Mouse (Mus musculus) kidney, embryonic 14.5 days (tissue): ENCODE measurements around the gene Usp37. TPM values are rescaled to one million over a fixed set of nuclear protein-coding genes. Genes with fewer than 3 reads are reported as not detected.
"Not testable (repeated sequence)": the region's sequence is repeated elsewhere in the genome, so short reads cannot be mapped to it uniquely, and the experiment has no call there.

Experiments
- ATAC-seq: fragments of 200-750 bp; cut with Nextera tagmentation; 2 replicates; pipeline ENCODE4 v1.8.0; 2017; ENCODE audit warnings: moderate number of reproducible peaks, mild to moderate bottlenecking, moderate TSS enrichment, moderate library complexity; ENCODE audit not compliant: low FRiP score, low TSS enrichment
- H3K27ac ChIP-seq: fragments of 300-500 bp; sonication (generic); 2 replicates; pipeline ENCODE4 v1.5.1; 2014; ENCODE audit warnings: low read depth, mild to moderate bottlenecking, low read length, moderate library complexity, mixed read lengths
- H3K27me3 ChIP-seq: fragments of 300-500 bp; sonication (generic); 2 replicates; pipeline ENCODE4 v1.6.1; 2014; ENCODE audit warnings: mild to moderate bottlenecking, low read length; ENCODE audit not compliant: control insufficient read depth, insufficient read depth
- H3K36me3 ChIP-seq: fragments of 300-500 bp; sonication (generic); 2 replicates; pipeline ENCODE4 v1.6.1; 2014; ENCODE audit warnings: low read length, mixed read lengths; ENCODE audit not compliant: control insufficient read depth, insufficient read depth
- H3K4me1 ChIP-seq: fragments of 300-500 bp; sonication (generic); 2 replicates; pipeline ENCODE4 v1.6.1; 2014; ENCODE audit warnings: low read length, mixed read lengths; ENCODE audit not compliant: control insufficient read depth, insufficient read depth
- H3K4me2 ChIP-seq: fragments of 300-500 bp; sonication (generic); replicated peaks from 2 replicates; pipeline ENCODE4 v1.6.1; 2014; ENCODE audit warnings: low read depth, mild to moderate bottlenecking, low read length
- H3K4me3 ChIP-seq: fragments of 300-500 bp; sonication (generic); 2 replicates; pipeline ENCODE4 v1.5.1; 2014; ENCODE audit warnings: mild to moderate bottlenecking, low read length
- H3K9ac ChIP-seq: fragments of 300-500 bp; sonication (generic); 2 replicates; pipeline ENCODE4 v1.6.1; 2014; ENCODE audit warnings: low read depth, mild to moderate bottlenecking, low read length, moderate library complexity
- H3K9me3 ChIP-seq: fragments of 300-500 bp; sonication (generic); 2 replicates; pipeline ENCODE4 v1.6.1; 2016; ENCODE audit warnings: low read length; ENCODE audit not compliant: control insufficient read depth
- WGBS: fragments of 180-500 bp; shearing (Covaris S2); extraction: QIAGEN DNeasy Blood & Tissue Kit; methylation state at CpG from one replicate; pipeline ENCODE4 v1.1.7; 2014; 5-methylcytosine and 5-hydroxymethylcytosine counted together
- polyA plus RNA-seq: library from polyadenylated mRNA; unstranded; fragments of >200 nt; fragmentation: Nextera tagmentation; extraction: Ambion mirVana; gene quantifications from 2 replicates; pipeline ENCODE4 v1.2.1, GENCODE M21; 2014

Usp37 gene
- polyA plus RNA-seq, 1 experiment from 2014 or later = 43.9 TPM

GRCm38 (mm10) chr1:74396456-74397222 is 147.4 kb downstream of the Usp37 start:
- Histone ChIP-seq H3K27ac (peak overlapping the region; percentile 97; the same call in 1 of the 2 replicates), H3K4me3 (peak overlapping the region; percentile 42), H3K4me2 (peak overlapping the region; percentile 75), H3K36me3 (peaks cover 21% of the 10 kb centered on the region), H3K4me1 (peaks cover 13% of the 10 kb centered on the region)
- H3K9me3 ChIP-seq, H3K9ac ChIP-seq, H3K27me3 ChIP-seq, ATAC-seq: not testable (repeated sequence)
- WGBS = 8% methylated on average over 12 of the region's 12 CpGs

- no peak for ATAC-seq
- H3K4me3 ChIP-seq = no peak overlapping the region
- H3K9ac ChIP-seq = no peak overlapping the region
- no peak overlapping the region for H3K27ac ChIP-seq
- H3K27me3 ChIP-seq = no peaks in the 10 kb centered on the region
- 90% methylated on average over 12 of the region's 13 CpGs for WGBS
- no peaks in the 10 kb centered on the region for H3K9me3 ChIP-seq
- peaks cover 20% of the 10 kb centered on the region for H3K4me1 ChIP-seq
- peaks cover 21% of the 10 kb centered on the region for H3K36me3 ChIP-seq
- H3K4me2 ChIP-seq = no peak overlapping the region
Observed at GRCm38 (mm10) chr1:74395290-74395689, 148.8 kb downstream of the Usp37 start.

- Histone ChIP-seq H3K36me3 (peaks cover 21% of the 10 kb centered on the region), H3K9ac (no peak overlapping the region), H3K27ac (no peak overlapping the region), H3K4me2 (no peak overlapping the region), H3K27me3 (no peaks in the 10 kb centered on the region), H3K9me3 (no peaks in the 10 kb centered on the region), H3K4me3 (no peak overlapping the region), H3K4me1 (peaks cover 24% of the 10 kb centered on the region)
- ATAC-seq = no peak
- 93% methylated on average over 15 of the region's 15 CpGs for WGBS
Observed at GRCm38 (mm10) chr1:74394858-74395257, 149.2 kb downstream of the Usp37 start.

GRCm38 (mm10) chr1:74394311-74394710 is 149.8 kb downstream of the Usp37 start:
- H3K36me3 ChIP-seq = peaks cover 21% of the 10 kb centered on the region
- H3K4me1 ChIP-seq = peaks cover 27% of the 10 kb centered on the region
- H3K27ac ChIP-seq = no peak overlapping the region
- H3K9ac ChIP-seq = no peak overlapping the region
- no peak for ATAC-seq
- 91% methylated on average over 9 of the region's 9 CpGs for WGBS
- no peaks in the 10 kb centered on the region for H3K27me3 ChIP-seq
- H3K4me2 ChIP-seq = no peak overlapping the region
- H3K4me3 ChIP-seq = no peak overlapping the region
- no peaks in the 10 kb centered on the region for H3K9me3 ChIP-seq

GRCm38 (mm10) chr1:74393697-74394096 is 150.4 kb downstream of the Usp37 start:
- peaks cover 27% of the 10 kb centered on the region for H3K4me1 ChIP-seq
- no peak overlapping the region for H3K27ac ChIP-seq
- no peak for ATAC-seq
- H3K9ac ChIP-seq = 0 out of 2 replicates have a peak overlapping the region, but pooled peaks have one; percentile 99
- peaks cover 21% of the 10 kb centered on the region for H3K36me3 ChIP-seq
- H3K4me2 ChIP-seq = no peak overlapping the region
- H3K27me3 ChIP-seq = no peaks in the 10 kb centered on the region
- H3K4me3 ChIP-seq = 0 out of 2 replicates have a peak overlapping the region, but pooled peaks have one; percentile 94
- 84% methylated on average over 9 of the region's 9 CpGs for WGBS
- H3K9me3 ChIP-seq = no peaks in the 10 kb centered on the region

GRCm38 (mm10) chr1:74393010-74393409 is 151.1 kb downstream of the Usp37 start:
- H3K9me3 ChIP-seq = no peaks in the 10 kb centered on the region
- peak overlapping the region; percentile 99 for H3K4me2 ChIP-seq
- peak overlapping the region; percentile 65; the same call in 1 of the 2 replicates for H3K27ac ChIP-seq
- peaks cover 21% of the 10 kb centered on the region for H3K36me3 ChIP-seq
- no peaks in the 10 kb centered on the region for H3K27me3 ChIP-seq
- peaks cover 27% of the 10 kb centered on the region for H3K4me1 ChIP-seq
- H3K9ac ChIP-seq = peak overlapping the region; percentile 99
- WGBS = 50% methylated on average over 7 of the region's 7 CpGs
- ATAC-seq = no peak
- peak overlapping the region; percentile 94 for H3K4me3 ChIP-seq

GRCm38 (mm10) chr1:74392446-74392994 is 151.6 kb downstream of the Usp37 start:
- Histone ChIP-seq H3K4me1 (peaks cover 27% of the 10 kb centered on the region), H3K9me3 (no peaks in the 10 kb centered on the region), H3K27ac (peak overlapping the region; percentile 99), H3K9ac (peak overlapping the region; percentile 99), H3K27me3 (no peaks in the 10 kb centered on the region), H3K36me3 (peaks cover 21% of the 10 kb centered on the region), H3K4me3 (peak overlapping the region; percentile 94), H3K4me2 (peak overlapping the region; percentile 99)
- 3% methylated on average over 16 of the region's 16 CpGs for WGBS
- ATAC-seq = peak; percentile 21

GRCm38 (mm10) chr1:74391844-74392441 is 152.1 kb downstream of the Usp37 start:
- Histone ChIP-seq H3K27me3 (no peaks in the 10 kb centered on the region), H3K4me2 (peak overlapping the region; percentile 99), H3K9ac (peak overlapping the region; percentile 99), H3K27ac (peak overlapping the region; percentile 99), H3K9me3 (no peaks in the 10 kb centered on the region), H3K4me1 (peaks cover 27% of the 10 kb centered on the region), H3K36me3 (peaks cover 21% of the 10 kb centered on the region), H3K4me3 (peak overlapping the region; percentile 94)
- 0% methylated on average over 33 of the region's 63 CpGs for WGBS
- ATAC-seq = peak; percentile 30
